Mouse (Mus musculus) skeletal muscle tissue, adult 2 months (tissue): ENCODE data around the gene Cdc25a.
A peak's percentile ranks its signal among the peaks of the same experiment; 100 is the strongest.

Experiments used
- DNase-seq: peaks from one replicate; pipeline ENCODE4 v3.0.0-alpha.2; 2012; ENCODE audit warnings: low read depth, low spot score

Cdc25a gene

DNA sequence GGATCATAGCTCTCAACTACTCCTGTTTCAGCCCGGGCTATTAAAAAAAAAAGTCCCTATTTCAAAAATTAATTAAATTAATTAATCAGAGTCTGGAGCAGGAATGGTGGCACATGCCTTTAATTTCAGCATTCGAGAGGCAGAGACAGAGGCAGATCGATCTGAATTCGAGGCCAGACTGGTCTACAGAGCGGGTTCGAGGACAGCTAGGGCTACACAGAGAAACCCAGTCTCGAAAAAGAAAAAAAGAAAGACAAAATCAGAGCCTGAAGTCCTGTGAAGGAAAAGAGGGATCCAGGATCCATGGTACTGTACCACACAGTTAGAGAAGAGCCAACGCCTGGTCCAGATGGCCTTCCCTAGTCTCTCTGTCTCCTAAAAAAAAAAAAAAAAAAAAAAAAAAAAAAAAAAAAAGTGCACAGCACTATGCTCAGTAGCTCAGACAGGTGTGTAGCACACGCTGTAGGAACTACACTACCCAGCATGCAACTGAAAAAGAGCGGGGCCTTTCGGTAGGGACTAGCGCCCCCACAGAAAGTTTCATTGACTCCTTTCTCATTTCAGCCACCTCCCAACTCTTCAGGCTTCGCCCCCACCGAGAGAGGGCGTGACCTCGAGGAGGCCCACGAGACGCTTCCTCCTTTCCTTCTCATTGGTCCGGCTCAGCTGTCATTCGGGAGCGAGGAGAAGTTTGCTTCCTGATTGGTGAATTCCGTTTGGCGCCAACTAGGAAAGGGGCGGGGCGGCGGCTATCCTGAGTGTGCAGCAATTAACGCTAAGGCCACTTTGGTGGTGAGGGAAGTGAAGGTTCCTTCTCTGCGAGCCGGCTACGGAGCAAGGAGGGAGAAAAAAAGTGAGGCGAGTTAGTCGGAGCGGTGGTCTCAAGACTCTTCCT is at the start of gene Cdc25a:
Gene Cdc25a, plus strand, starts transcription at position 783 of the 895 bp plus-strand sequence.
- DNase-seq, result peak; percentile 97

DNA sequence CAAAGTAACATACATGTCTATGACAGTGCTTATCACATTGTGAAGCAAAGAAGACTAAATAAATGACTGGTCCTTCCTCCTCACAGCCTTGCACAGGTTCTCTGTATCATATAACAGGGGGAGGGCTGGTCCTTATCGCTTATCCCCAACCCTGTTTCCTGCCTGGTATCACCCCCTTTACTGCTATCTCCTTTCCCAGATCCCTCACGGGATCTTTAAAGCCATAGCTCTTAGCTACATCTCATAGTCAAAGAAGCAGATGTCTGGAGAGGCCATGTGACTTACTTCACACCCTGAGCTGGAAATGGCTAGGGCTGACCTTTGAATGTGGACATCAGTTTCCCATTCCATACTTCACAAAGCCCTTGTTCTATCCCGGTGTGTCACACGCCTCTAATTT is 49.6 kb upstream of the Cdc25a start:
- DNase-seq, result no peak

DNA sequence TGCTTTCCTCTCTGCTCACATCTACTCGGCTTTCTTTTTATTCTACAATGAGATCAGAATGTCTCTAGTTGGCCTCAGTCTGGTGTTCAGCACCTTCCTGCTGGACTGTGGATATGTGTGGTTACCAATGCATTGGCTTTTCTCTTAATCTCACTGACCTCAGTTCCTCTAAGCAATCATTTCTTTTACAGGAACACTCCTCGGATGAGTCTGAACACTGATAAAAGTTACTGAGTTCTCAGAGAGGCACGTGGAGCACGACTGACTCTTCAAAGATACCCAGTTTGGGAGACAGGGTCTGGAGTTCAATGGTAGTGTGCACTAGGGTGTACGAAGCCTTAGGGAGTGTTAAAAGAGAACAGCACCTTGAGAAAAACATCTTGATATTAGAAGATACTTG is 49.2 kb upstream of the Cdc25a start:
- DNase-seq, result no peak

DNA sequence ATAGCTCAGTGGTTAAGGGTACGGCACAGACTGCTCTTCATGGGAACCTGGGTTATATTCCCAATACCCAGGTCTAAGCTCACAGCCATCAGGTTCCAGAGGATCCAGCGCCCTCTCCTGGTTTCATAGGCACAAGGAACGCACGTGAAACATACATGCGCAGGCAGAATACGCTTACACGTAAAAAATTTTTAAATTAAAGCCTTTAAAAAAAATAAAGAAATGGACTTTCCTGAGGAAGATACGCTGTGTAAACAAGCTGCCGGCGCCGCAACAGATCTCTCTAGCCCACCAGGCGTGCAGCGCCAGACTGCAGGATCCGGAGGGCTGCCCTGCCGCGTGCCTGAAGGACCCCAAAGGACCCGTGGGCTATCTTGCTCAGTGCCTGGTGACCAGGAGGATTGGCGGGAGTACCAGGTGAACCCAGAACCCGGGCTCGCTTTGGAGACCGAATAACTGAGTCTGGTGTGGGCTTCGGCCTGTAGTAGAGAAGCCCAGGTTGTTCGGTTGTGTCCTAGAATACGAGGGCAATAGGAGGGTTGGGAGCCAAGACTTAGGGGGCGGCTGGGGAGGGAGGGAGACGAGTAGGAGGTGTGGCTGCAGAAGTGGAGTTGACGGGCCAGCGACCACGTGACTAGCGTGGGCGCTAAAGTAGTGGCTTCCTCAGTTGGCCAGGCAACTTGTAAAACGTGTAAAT is 42.8 kb upstream of the Cdc25a start, which contains the start of gene Nme6:
Gene Nme6, plus strand, starts transcription at position 359 of the 697 bp plus-strand sequence.
- DNase-seq, result peak; percentile 68

DNA sequence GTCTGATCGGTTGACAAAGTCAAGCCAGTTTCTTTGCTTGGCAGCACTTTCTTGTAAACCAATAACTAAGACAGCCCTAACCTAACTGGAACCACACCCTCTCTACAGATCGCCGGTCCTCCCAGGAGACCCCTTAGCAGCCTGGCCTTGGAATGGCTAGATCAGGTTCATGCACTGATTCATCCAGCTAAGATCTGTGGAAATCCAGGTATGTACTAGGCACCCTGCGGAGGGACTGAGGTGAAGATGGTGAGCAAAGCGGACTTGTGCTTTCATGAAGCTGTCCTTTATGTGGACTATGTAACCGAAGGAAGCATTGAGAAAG is 42.3 kb upstream of the Cdc25a start:
- DNase-seq, result no peak

DNA sequence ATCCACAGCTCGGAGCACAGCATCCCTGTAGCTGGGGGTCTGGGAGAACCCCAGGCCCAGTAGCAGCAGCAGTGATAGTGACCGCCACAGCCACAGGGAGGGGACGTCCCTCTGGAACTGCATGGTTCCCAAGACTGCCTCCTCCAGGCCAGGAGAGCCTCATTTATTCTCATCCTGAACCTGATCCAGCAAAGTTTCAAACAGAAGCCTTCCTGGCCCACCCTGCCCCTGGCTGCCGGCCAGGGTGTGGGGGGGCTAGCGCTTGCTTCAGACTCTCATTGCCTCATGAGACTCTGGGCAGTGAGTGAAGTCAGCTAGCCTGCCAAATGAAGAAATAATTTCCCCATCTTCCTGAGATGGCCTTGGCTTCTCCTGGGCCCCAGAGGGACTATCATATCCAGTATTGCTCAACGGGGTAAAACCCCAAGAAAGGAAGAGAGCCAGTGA is 26.0 kb upstream of the Cdc25a start, which contains the start of gene Camp:
Gene Camp, minus strand, starts transcription at position 306 of the 447 bp plus-strand sequence.
- peak; percentile 88 for DNase-seq

DNA sequence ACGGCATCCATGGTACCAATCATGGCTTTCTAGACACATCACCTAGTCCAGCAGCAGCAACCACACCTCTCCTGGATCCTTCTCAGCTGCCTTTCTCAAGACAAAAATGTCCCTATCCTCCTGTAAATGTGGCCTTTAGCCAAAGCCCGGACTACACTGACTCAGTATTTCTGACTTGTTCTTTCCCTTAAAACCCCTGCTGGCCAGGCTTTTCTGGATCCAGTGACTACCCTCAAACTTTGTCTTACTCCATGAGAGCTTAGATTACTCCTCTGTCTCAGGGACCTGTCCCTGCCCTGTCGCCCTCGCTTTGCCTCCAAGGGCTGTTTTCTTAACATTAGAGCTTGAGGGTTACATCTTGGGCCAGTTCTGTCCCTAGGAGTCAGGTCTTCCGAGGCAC is 25.3 kb upstream of the Cdc25a start:
- DNase-seq, result no peak

DNA sequence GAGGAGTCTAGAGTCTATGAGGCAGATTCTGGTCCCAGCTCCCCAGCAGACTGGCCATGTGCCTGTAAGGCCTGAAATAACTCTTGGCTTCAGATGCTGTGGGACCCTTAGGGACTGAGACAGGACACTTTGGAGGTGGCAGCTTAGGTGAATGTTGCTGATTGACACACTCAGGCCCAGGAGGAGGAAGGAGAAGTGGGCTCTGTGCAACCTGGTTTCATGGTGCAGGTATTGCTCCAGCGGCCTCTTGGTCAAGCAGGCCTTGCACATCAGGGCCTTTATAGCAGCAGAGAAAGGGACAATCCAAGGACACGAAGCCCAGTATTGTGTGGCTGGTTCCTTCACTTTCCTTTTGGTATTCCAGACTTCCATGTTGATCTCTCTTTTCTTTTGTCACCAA is 21.0 kb upstream of the Cdc25a start:
- no peak for DNase-seq

DNA sequence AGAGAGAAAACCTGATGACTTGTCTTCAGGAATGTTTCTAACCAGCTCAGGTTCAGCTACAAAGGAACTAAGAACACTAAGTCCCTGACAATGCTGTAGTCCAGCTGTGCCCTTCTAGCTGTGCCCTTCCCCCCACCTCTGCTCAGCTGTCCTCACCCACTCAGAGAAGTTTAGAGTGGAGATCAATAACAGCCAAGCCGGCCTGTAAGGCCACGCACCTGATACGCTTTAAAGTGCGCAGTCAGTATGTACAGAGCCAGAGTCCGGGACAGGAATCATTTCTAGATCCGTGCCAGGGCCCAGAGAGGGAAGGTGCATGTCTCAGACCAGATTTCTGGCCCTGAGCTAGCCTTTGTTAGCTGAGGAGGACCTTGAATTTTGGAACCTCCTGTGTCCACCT is 19.4 kb upstream of the Cdc25a start:
- DNase-seq, result no peak

DNA sequence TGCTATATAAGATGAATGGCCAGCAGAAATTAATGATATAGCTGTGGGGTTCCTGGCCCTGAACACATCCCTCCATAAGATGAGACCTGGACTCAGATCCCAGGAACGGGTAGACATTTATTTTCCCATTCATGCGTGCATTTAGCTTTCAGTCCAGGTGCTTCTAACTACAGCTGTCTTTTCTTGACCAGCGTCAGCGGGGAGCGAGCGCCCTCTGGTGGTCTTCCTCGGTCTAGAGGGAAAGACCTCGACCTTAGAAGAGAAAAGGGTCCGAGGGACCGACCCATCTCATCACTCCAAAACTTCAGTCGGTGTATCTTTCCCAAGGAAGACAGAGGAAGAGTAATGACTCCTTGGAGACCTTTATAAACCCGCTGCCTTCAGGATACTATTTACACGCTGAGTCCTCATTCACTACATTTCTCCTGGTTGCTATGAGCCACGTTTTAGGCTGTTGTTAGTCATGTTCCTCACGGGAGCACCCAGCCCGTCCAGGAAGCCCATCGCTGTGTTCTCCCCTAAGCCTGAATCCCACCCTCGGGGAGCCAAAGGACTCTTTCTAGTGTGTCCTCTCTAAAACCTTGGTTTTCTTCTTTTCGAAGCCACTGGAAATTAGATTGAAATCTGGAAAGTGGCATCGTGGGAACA is 12.9 kb upstream of the Cdc25a start:
- peak; percentile 27 for DNase-seq

DNA sequence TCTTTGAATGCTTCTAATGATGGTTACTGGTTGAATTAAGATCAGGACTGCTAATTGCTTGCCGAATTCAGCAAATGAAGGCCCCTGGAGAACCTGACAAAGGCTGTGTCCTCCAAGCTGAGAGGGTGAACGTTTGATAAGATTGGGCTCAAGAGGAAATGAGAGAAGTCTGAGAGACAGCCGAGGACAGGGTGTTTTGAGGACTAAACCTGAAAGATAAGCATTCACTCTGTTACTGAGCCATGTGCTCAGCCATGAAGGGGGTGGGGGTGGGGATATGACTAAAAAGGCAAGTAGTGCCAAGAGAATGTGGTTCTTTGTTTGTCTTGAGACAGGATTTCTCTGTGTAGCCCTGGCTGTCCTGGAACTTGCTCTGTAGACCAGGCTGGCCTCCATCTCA is 12.3 kb upstream of the Cdc25a start:
- DNase-seq, result no peak

DNA sequence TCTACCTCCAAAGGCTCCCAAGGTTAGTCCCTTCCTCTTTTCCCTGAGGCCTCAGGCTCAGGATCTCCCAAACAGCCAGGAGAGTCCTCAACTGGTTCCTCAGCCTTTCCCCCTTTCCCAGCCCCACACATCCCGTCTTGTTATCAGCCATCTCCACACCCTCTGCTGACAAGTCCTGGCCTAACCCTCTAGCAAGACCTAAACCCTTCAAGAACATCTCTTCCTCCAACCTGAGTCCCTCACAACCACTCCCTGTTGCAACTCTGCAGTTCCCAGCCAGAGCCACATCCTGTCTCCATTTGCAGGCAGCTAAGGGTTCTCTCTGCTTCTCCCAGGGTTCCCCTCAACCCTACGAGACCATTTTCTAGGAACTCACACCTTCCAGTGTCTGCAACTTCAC is 9.2 kb upstream of the Cdc25a start:
- DNase-seq, result no peak

DNA sequence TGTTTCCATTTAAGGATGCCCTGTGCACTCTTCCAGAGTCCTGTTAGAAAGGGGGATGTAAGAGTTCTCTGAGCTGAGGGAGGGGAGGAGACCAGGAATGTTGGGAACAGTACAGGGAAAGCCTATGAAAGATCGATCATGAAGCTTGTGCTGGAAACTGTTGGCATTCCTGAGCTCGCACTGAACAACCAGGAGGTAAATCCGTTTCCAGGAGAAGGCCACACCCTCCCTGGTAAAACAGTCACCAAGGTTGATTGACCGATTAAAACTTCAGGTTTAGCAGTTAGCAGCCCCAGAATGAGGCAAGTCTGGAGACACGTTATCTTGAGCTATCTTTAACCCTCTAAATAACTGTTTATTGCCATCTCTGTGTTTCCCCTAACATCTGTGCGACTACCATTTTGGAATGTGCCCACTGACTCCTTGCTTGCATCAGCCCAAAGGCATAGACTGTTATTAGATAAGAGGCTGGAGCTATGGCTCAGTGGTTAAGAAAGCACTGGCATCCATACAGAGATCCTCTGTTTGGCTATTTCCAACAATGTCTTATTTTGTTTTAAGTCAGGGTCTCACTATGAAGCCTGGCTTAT is 4.3 kb upstream of the Cdc25a start:
- DNase-seq, result no peak

DNA sequence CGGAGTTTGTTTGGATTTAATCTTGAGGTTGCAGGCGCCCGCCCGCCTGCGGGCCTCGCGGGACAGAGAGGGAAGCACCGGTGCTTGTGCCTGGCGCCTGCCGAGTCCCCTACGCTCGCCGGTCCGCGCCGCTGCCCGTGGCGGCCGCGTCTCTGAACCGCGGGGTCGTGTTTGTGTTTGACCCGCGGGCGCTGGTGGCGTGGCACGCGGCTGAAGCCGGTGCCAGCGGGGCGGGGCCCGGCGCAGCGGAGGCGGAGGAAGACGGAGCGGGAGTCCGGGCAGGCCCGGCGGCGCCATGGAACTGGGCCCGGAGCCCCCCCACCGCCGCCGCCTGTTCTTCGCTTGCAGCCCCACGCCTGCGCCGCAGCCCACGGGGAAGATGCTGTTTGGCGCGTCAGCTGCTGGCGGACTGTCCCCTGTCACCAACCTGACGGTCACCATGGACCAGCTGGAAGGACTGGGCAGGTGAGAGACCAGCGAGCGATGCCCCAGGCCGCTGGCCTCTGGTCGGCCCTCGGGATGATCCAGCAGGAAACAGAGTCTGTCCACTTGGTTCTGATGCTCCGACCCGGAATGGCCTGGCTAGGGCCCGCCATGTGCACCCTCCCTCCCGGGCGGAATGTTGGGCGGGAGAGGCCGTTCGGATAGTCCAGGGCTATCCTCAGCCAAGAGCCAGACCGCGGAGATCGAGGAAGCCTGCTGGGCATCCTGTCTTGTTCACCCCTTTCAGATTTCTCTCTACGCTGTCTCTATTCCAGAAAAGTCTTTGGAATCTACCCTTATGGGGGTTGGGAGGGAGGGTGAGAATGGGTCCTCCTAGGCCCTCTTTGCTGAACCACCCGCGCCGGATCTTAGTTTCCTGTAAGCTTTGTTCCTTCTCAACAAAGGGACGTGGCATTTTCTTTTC is 569 bp downstream of the Cdc25a start:
- DNase-seq, result no peak

DNA sequence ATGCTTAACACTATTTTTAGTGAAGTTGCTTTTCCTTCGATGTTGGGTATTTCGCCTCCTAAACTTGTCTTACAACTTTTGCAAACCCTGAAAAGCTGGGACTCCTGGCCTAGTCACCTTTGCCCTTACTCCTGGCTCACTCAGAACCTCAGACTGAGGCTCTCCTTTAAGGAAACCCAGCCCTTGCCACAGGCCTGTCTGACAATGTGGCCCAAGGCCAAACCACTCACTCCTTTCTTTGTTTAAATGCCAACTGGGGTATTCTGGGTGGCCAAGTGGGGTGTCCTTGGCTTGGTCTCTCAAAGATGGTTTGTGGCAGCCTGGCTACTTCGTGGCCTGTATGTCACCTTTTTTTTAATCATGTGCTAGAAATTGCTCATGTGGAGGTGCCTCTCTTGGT is 1.4 kb downstream of the Cdc25a start:
- DNase-seq, result no peak

DNA sequence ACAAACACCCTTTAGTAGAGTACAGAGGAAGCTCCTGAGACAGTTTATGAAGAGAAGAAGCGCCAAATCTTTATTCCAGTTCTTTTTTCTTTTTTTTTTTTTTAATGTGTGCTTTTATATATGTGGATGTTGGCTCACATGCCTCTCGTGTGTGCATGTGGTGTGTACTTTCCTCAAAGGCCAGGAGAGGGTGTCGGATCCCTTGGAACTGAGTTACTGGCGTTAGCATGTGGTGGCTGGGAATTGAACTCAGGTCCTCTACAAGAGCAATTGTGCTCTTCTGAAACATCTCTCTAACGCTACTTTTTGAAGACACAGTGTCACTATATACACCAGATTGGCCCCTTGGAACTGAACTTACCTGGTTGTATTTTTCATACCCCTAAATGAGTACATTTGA is 2.3 kb downstream of the Cdc25a start:
- DNase-seq, result no peak

DNA sequence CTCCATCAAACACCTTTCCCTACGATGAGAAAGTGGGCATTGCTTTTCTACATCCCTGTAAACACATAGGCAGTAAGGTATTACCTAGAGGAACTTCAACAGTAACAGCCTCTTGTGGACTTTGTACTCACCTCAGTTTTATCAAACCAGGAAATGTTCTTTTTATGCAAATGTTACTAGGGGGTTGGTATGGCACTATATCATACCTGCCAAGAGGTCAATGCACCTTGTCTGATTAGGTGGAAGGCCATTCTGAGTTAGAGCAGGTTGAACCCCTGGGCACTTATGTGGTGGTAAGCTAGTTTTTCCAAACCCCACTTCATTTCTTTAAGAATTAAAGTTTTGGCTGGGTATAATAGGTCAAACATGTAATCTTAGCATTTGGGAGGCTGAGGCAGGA is 3.9 kb downstream of the Cdc25a start:
- no peak for DNase-seq

DNA sequence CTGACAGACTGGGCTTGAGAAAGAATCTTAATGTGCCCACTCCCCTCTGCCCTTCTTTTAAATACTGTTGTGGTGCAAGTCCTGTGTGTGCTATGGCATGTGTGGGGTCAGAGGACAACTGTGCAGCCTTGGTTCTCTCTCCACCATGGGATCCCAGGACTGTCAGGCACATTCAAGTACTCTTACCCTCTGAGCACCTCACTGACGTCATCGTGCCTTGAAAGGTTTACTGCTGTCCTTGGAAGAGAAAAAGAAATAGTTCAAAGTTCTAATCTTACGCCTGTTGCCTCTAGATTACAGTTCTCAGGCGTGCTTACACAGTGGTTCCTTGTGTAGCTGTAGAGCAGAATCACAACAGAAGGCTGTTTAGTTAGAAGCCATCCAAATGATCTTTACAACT is 10.9 kb downstream of the Cdc25a start:
- no peak for DNase-seq

DNA sequence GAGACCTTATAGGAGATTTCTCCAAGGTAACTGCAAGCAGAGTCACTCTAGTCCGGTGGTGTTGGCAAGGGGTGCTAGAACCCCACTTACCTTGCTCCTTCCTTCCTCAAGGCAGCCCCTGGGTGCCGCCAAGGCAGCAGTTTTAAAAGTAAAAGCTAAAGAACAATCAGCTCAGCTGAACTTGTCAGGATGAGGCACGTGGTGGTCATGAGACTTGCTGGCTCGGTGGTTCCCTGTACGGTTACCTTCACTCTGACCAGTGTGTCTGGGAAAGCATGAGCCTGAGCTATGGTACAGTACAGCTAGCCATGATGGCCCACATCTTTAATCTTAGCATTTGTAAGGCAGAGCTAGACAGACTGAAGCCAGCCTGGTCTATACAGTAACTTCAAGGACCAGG is 11.9 kb downstream of the Cdc25a start:
- DNase-seq, result no peak

DNA sequence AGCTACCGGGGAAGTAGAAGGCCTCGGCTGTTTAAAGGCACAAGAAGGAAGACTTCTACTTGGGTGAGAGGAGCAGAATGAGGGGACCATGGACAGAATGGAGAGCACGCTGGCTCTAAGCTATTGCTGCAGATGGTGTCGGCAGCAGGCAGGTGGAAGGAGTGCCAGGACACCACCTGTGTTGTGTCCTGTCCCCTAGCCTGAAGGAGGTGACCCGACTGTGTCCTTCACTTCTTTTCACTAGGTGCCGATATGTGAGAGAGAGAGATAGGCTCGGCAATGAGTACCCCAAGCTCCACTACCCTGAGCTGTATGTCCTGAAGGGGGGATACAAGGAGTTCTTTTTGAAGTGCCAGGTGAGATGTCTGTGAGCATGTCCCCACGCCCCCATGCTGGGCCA is 16.1 kb downstream of the Cdc25a start:
- DNase-seq, result no peak

DNA sequence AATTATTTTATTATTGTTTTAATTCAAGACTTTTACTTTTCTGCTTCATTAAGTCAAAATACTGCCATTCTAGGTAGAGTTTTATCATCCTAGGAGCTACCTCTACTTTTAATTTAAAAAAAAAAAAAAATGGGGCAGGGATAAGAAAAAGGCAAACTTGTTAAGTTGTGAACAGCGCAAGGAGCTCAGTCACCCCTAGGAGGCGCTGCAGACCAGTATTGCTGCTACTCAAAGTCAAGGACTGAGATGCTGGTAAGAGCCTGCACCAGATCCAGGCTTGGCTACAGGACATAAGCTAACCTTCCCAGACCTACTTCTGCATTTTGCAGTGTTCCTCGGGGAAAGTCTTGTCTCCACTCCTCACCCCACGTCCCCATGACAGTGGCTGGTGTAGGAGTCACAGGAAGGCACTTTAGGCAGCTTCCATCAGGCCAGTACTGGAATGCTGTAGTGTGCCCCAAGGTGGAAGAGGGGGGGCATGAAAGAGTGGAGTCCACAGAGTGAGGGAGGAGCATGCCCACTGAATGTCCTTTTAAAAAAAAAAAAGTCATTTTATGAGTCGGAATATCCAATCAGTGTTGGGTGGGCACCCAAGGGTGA is 17.4 kb downstream of the Cdc25a start:
- DNase-seq, result peak; percentile 82
